Comparison of ENCODE assay signal across 8 mouse cellular contexts in genomic region chr19:4615151-4616093, GRCm38 (mm10). TPM values are rescaled to one million over a fixed set of nuclear protein-coding genes. Genes with fewer than 3 reads are reported as not detected.
DNase-seq lines count a peak whose midpoint lies in the region; ATAC-seq lines count a peak whose summit lies in the region.

TSS of gene Lrfn4 (minus strand) at chr19:4615667.

- peaks cover 20% of the 10 kb centered on the region for H3K36me3 ChIP-seq in hindbrain, embryonic 15.5 days

- peak; percentile 91 for ATAC-seq in hindbrain, embryonic 15.5 days (ENCODE audit: low FRiP score, low read depth)

- peak within 1 kb of the TSS; percentile 91 for H3K4me2 ChIP-seq in hindbrain, embryonic 15.5 days

- peak; percentile 19 for DNase-seq in T-cell, adult 2 months (ENCODE audit: low spot score)
- peak; percentile 71 to 87 for DNase-seq in cerebellum, postnatal 4 days (ENCODE audit: low spot score in 2 of 2)
- DNase-seq in gastrocnemius, adult 18-20 months (ENCODE audit: low spot score): peak; percentile 72
- peak; percentile 87 for DNase-seq in layer of hippocampus, postnatal 36 days
- peak; percentile 88 for DNase-seq in lung, postnatal 25 days (ENCODE audit: low spot score)
- peak; percentile 90 to 91 for DNase-seq in right cerebral cortex, adult 2 months (ENCODE audit: low spot score in 2 of 2)
- DNase-seq in urinary bladder, postnatal 25 days (ENCODE audit: low spot score): peak; percentile 70

- no peaks in the 10 kb centered on the region for H3K9me3 ChIP-seq in hindbrain, embryonic 15.5 days

- peak within 1 kb of the TSS; percentile 99 for H3K9ac ChIP-seq in hindbrain, embryonic 15.5 days

- no peaks in the 10 kb centered on the region for H3K27me3 ChIP-seq in hindbrain, embryonic 15.5 days

- peak within 1 kb of the TSS; percentile 95 for H3K27ac ChIP-seq in hindbrain, embryonic 15.5 days (replicated peaks)

- H3K4me3 ChIP-seq in hindbrain, embryonic 15.5 days: peak within 1 kb of the TSS; percentile 95

- 0% methylated on average over 64 of the region's 87 CpGs for WGBS in hindbrain, embryonic 15.5 days

- peaks cover 43% of the 10 kb centered on the region for H3K4me1 ChIP-seq in hindbrain, embryonic 15.5 days (replicated peaks)

RNA-seq across cellular contexts. Expression of gene Lrfn4, which starts in this region (rescaled TPM):
- total RNA-seq in gastrocnemius, adult 18-20 months (2021): 1 to 10 TPM in 1 of 2 experiments, under 1 TPM in 1; 0.94 to 1.2 TPM
- 13.2 and 14.7 TPM in 2 replicates for polyA plus RNA-seq in hindbrain, embryonic 15.5 days (2015; fragmentation: Nextera tagmentation; extraction: Ambion mirVana)
- total RNA-seq in layer of hippocampus, postnatal 36 days (2021): 10 to 100 TPM; 35.0 to 35.3 TPM

Comparison
In these comparisons a context has a peak if more than half of its experiments do, and no peak if none do; other contexts are left out.
1. Peak in every context shown above with its lines: DNase-seq, ATAC-seq, H3K4me3 ChIP-seq and H3K27ac ChIP-seq.
2. RNA of gene Lrfn4 (total RNA-seq): 35.0 to 35.3 TPM in layer of hippocampus, postnatal 36 days; 0.94 to 1.2 TPM in gastrocnemius, adult 18-20 months; every median in the first group is over 10 times any median in the second.
3. DNase-seq: peak in every context shown above with its lines; median percentile 90 in right cerebral cortex, adult 2 months; 88 in lung, postnatal 25 days; 87 in layer of hippocampus, postnatal 36 days; 79 in cerebellum, postnatal 4 days; 72 in gastrocnemius, adult 18-20 months; 70 in urinary bladder, postnatal 25 days; 19 in T-cell, adult 2 months.